Mouse (Mus musculus) testis, postnatal 14 days (tissue): Measurements from ENCODE around the gene Nup210l.

ENCODE experiments used
- DNase-seq: peaks from one replicate; pipeline ENCODE4 v3.0.0; 2021; ENCODE audit warnings: low spot score

The Nup210l gene

DNA sequence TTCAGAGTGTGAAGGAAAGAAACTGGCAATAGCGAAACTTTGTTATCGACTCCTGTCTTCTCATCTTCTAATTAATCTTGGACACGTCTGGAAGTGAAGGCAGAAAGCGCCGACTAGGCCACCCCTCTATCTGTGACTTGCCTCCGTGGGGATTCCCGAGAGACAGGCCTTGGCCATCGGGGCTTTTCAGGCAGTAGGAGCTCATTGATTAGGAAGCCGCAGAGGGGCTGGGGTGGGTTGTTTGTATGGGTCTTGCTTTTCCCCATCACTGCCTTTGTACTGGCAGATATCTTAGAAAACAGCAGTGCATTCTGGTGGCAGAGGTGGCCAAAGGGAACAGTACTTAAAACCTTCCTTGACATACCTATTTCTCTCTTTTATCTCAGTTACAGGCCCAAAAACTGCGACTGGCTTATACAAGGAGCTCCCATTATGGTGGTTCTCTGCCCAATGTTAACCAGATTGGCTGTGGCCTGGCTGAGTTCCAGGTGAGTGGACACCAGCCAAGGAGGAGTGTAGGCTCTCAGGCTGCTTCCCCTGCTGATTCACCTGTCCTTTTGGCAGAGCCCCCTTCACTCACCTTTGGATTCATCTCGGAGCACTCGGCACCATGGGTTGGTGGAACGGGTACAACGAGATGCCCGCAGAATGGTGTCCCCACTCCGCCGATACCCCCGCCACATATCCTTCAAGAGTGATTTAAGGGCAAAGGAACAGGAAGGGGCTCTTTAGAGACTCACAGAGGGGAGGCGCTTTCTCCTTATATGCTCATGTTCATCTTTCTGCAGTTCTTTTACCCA is 153.0 kb downstream of the Nup210l start:
- no peak for DNase-seq

DNA sequence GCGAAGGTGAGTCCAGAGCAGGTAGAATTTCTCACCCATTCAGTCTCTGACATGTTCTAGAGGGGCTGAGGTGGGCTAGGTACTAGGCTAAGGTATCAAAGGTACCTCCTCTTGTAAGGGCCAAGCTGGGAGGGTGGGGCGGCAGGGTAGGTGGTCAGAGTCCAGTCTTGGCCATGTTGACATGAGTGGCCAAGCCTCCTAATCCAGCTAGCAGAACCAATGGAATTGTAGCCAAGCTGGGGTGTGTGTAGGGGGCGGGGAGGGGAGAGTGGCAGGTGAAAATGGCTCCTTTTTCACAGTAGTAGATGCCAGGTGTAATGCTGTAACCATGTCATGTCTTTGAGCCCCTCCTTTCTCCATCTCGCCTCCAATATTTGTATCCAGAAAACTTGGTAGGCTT is 154.6 kb downstream of the Nup210l start:
- no peak for DNase-seq
